Mouse (Mus musculus) erythroblast, embryonic 14.5 days (primary cell): ENCODE results near the gene Ncoa5.

Experiments
- GATA1 ChIP-seq: IDR thresholded peaks from 2 replicates; pipeline ENCODE4 v1.6.1; 2012; ENCODE audit warnings: low read length, inconsistent platforms, mixed read lengths
- TAL1 ChIP-seq: IDR thresholded peaks from 3 replicates; pipeline ENCODE4 v1.6.1; 2012; ENCODE audit warnings: low read length, inconsistent platforms, mixed read lengths

GRCm38 (mm10) chr2:165035058-165035431, 378 bp upstream of the Ncoa5 start:
- TF ChIP-seq GATA1 (no peak), TAL1 (no peak)
